10 mouse cellular contexts compared by ENCODE assay signal in the genomic region with DNA sequence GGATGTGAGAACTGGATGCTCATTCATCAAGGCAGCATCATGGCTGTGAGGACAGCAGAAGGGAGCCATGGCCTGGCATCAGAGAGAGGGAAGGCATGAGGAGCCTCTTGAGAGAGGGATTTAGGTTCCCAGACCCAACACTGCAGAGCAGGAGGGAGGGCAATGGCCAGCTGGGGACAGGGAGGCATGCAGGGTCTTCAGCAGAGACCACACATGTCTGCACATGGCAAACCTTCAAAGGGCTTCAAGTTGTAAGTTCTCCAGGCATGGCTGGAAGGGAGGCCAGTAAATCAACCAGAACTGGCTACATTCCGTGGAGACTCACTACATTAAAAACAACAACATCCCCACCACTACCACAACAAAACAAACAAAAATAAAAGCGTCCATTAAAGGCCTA. TPM values are rescaled to one million over a fixed set of nuclear protein-coding genes. Genes with fewer than 3 reads are reported as not detected.
DNase-seq lines count a peak whose midpoint lies in the region; ATAC-seq and TF ChIP-seq lines count a peak whose summit lies in the region.
"Had no signal": no experiment of that assay in that cellular context is flagged by ENCODE, and none has a peak within 500 bp of the region (broad histone marks: within the 10 kb centered on the region; RNA-seq: fewer than 3 reads in every experiment).

No protein-coding gene starts in this region.

- peaks cover 16% of the 10 kb centered on the region; the same call in 1 of the 2 replicates for H3K4me1 ChIP-seq in embryonic facial prominence, embryonic 15.5 days
- peaks cover 23% of the 10 kb centered on the region for H3K4me1 ChIP-seq in hindbrain, embryonic 15.5 days (replicated peaks)
- peaks cover 6% of the 10 kb centered on the region; the same call in 1 of the 2 replicates for H3K4me1 ChIP-seq in midbrain, embryonic 16.5 days (ENCODE audit: control insufficient read depth, insufficient read depth, low read length)

- H3K4me2 ChIP-seq in embryonic facial prominence, embryonic 15.5 days (replicated peaks) = no peak overlapping the region
- no peak overlapping the region for H3K4me2 ChIP-seq in hindbrain, embryonic 15.5 days
- no peak overlapping the region for H3K4me2 ChIP-seq in midbrain, embryonic 16.5 days (ENCODE audit: low read length)

- H3K4me3 ChIP-seq in layer of hippocampus, adult 2 months = no peak overlapping the region
- H3K4me3 ChIP-seq in embryonic facial prominence, embryonic 15.5 days (replicated peaks) = no peak overlapping the region
- no peak overlapping the region for H3K4me3 ChIP-seq in hindbrain, embryonic 15.5 days
- no peak overlapping the region for H3K4me3 ChIP-seq in midbrain, embryonic 16.5 days (ENCODE audit: low read depth, low read length)

- ATAC-seq in embryonic facial prominence, embryonic 15.5 days (ENCODE audit: insufficient number of reproducible peaks, low FRiP score, low TSS enrichment, low read depth) = no peak
- no peak for ATAC-seq in hindbrain, embryonic 15.5 days (ENCODE audit: low FRiP score, low read depth)
- no peak for ATAC-seq in midbrain, embryonic 16.5 days

- H3K27me3 ChIP-seq in embryonic facial prominence, embryonic 15.5 days = no peaks in the 10 kb centered on the region
- H3K27me3 ChIP-seq in hindbrain, embryonic 15.5 days = no peaks in the 10 kb centered on the region
- no peaks in the 10 kb centered on the region for H3K27me3 ChIP-seq in midbrain, embryonic 16.5 days (ENCODE audit: control insufficient read depth, insufficient read depth, low read depth, low read length)

- H3K36me3 ChIP-seq in embryonic facial prominence, embryonic 15.5 days = 0 out of 2 replicates have a peak, but pooled peaks cover under 1% of the 10 kb centered on the region
- no peaks in the 10 kb centered on the region for H3K36me3 ChIP-seq in hindbrain, embryonic 15.5 days
- H3K36me3 ChIP-seq in midbrain, embryonic 16.5 days (ENCODE audit: control insufficient read depth, insufficient read depth, low read length) = no peaks in the 10 kb centered on the region

- WGBS in embryonic facial prominence, embryonic 15.5 days = 46% methylated on average over 2 of the region's 2 CpGs
- 74% methylated on average over 2 of the region's 2 CpGs for whole genome bisulfite sequencing in hindbrain, embryonic 15.5 days
- WGBS in midbrain, embryonic 16.5 days = 75% methylated on average over 2 of the region's 2 CpGs

- no peak for DNase-seq in layer of hippocampus, adult 2 months (ENCODE audit: low spot score in 2 of 2)
- DNase-seq in layer of hippocampus, adult 9-11 months = no peak
- no peak for DNase-seq in cerebellum, postnatal 4 days (ENCODE audit: low spot score in 2 of 2)
- no peak for DNase-seq in urinary bladder, postnatal 36 days (ENCODE audit: low spot score in 2 of 2)
- DNase-seq: adrenal gland, adult 8-10 months; cerebellum, postnatal 10 days; kidney, adult 2 months had no signal

- no peak overlapping the region for H3K9ac ChIP-seq in embryonic facial prominence, embryonic 15.5 days
- H3K9ac ChIP-seq in hindbrain, embryonic 15.5 days = no peak overlapping the region
- H3K9ac ChIP-seq in midbrain, embryonic 16.5 days (ENCODE audit: low read depth, low read length) = no peak overlapping the region

- no peaks in the 10 kb centered on the region for H3K9me3 ChIP-seq in embryonic facial prominence, embryonic 15.5 days (replicated peaks)
- no peaks in the 10 kb centered on the region for H3K9me3 ChIP-seq in hindbrain, embryonic 15.5 days
- no peaks in the 10 kb centered on the region for H3K9me3 ChIP-seq in midbrain, embryonic 16.5 days (replicated peaks; ENCODE audit: control insufficient read depth, low read length, poor library complexity, severe bottlenecking)

- peak overlapping the region; percentile 72 for H3K27ac ChIP-seq in layer of hippocampus, adult 2 months
- peak overlapping the region; percentile 60; the same call in 1 of the 2 replicates for H3K27ac ChIP-seq in embryonic facial prominence, embryonic 15.5 days (replicated peaks)
- H3K27ac ChIP-seq in hindbrain, embryonic 15.5 days (replicated peaks) = peak overlapping the region; percentile 37
- H3K27ac ChIP-seq in midbrain, embryonic 16.5 days (ENCODE audit: low read length) = peak overlapping the region; percentile 14; the same call in 1 of the 2 replicates

- TF ChIP-seq CTCF in layer of hippocampus, adult 2 months (conservative IDR thresholded peaks at IDR 0.05) = no peak

RNA-seq across cellular contexts. Expression of a gene that starts 18.2 kb away (rescaled TPM):
- total RNA-seq in layer of hippocampus, adult 2 months (2021) = 10 to 100 TPM; 43.2 to 52.5 TPM
- polyA plus RNA-seq in embryonic facial prominence, embryonic 15.5 days (2015; fragmentation: Nextera tagmentation; extraction: Ambion mirVana) = 40.1 and 42.3 TPM in 2 replicates
- 42.7 and 44.8 TPM in 2 replicates for polyA plus RNA-seq in hindbrain, embryonic 15.5 days (2015; fragmentation: Nextera tagmentation; extraction: Ambion mirVana)
- polyA plus RNA-seq in midbrain, embryonic 16.5 days (2015; fragmentation: Nextera tagmentation; extraction: Ambion mirVana) = 42.3 and 52.9 TPM in 2 replicates

RNA-seq across cellular contexts. Expression of a gene that starts 23.3 kb away (rescaled TPM):
- 1 to 10 TPM; 6.1 to 7.0 TPM for total RNA-seq in layer of hippocampus, adult 2 months (2021)
- 0.87 and 3.7 TPM in 2 replicates for polyA plus RNA-seq in embryonic facial prominence, embryonic 15.5 days (2015; fragmentation: Nextera tagmentation; extraction: Ambion mirVana)
- 4.4 and 5.2 TPM in 2 replicates for polyA plus RNA-seq in hindbrain, embryonic 15.5 days (2015; fragmentation: Nextera tagmentation; extraction: Ambion mirVana)
- 6.8 and 8.9 TPM in 2 replicates for polyA plus RNA-seq in midbrain, embryonic 16.5 days (2015; fragmentation: Nextera tagmentation; extraction: Ambion mirVana)

Comparison
In these comparisons a context has a peak if more than half of its experiments do, and no peak if none do; other contexts are left out.
1. H3K27ac ChIP-seq: peak in every context shown above with its lines; median percentile 72 in layer of hippocampus, adult 2 months; 60 in embryonic facial prominence, embryonic 15.5 days; 37 in hindbrain, embryonic 15.5 days; 14 in midbrain, embryonic 16.5 days.